26 mouse cellular contexts compared by ENCODE assay signal in genomic region chr10:7594797-7595196, GRCm38 (mm10). TPM values are rescaled to one million over a fixed set of nuclear protein-coding genes. Genes with fewer than 3 reads are reported as not detected.
"Had no signal": no experiment of that assay in that cellular context is flagged by ENCODE, and none has a peak within 500 bp of the region (broad histone marks: within the 10 kb centered on the region; RNA-seq: fewer than 3 reads in every experiment).

No protein-coding gene starts in this region.

- H3K4me3 ChIP-seq: gastrocnemius, adult 2 months; heart, embryonic 10.5 days; heart, embryonic 12.5 days; hindbrain, embryonic 10.5 days; hindbrain, embryonic 12.5 days; intestine, embryonic 15.5 days; kidney, embryonic 15.5 days; limb, embryonic 13.5 days; limb, embryonic 15.5 days; liver, embryonic 12.5 days had no signal

- DNase-seq: gastrocnemius, adult 2 months; gastrocnemius, postnatal 10 days; gastrocnemius, postnatal 25 days; heart, adult 18-20 months; heart, postnatal 10 days; heart, postnatal 4 days; kidney, adult 2 months; kidney, adult 9 months; kidney, postnatal 14 days; kidney, postnatal 36 days; layer of hippocampus, adult 9-11 months; layer of hippocampus, postnatal 36 days; left cerebral cortex, postnatal 4 days had no signal

- H3K27ac ChIP-seq: gastrocnemius, adult 2 months; heart, embryonic 10.5 days; hindbrain, embryonic 10.5 days; hindbrain, embryonic 12.5 days; hindbrain, embryonic 14.5 days; intestine, embryonic 15.5 days; kidney, embryonic 15.5 days; kidney, postnatal 0 days; limb, embryonic 13.5 days; limb, embryonic 15.5 days; liver, embryonic 12.5 days; liver, embryonic 14.5 days had no signal

RNA-seq across cellular contexts. Expression of gene Lrp11, which starts 5.2 kb away (rescaled TPM):
- polyA plus RNA-seq: inflammation-experienced regulatory T-cells, adult 6 months had no signal
